Mouse (Mus musculus): Measurements from ENCODE around the gene Apmap.
"Not testable (repeated sequence)": the region's sequence is repeated elsewhere in the genome, so short reads cannot be mapped to it uniquely, and the experiment has no call there.

The Apmap gene

GRCm38 (mm10) chr2:150621698-150622097, 13.3 kb upstream of the Apmap start:
- no peak for DNase-seq (ENCODE audit: low read depth, low spot score)

DNA sequence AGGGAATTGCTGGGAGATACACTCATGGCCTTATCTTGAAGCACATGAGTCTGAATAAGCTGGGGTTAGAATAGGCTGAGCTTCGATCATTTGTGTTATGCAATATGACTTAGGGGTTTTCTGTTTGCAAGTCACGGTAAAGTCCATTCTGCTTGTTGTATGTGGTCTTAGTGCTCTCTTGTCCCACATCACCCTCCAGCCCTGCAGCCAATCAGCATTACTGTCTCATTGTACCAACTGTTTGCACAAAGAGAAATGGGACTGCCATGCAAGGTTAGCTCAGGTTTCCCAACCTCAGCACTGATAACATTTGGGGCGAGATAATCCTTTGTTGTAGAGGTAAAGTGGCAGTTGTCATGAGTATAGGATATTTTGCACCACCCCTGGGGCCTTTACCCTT, 1.7 kb upstream of the Apmap start:
- DNase-seq (ENCODE audit: low read depth, low spot score), result no peak

DNA sequence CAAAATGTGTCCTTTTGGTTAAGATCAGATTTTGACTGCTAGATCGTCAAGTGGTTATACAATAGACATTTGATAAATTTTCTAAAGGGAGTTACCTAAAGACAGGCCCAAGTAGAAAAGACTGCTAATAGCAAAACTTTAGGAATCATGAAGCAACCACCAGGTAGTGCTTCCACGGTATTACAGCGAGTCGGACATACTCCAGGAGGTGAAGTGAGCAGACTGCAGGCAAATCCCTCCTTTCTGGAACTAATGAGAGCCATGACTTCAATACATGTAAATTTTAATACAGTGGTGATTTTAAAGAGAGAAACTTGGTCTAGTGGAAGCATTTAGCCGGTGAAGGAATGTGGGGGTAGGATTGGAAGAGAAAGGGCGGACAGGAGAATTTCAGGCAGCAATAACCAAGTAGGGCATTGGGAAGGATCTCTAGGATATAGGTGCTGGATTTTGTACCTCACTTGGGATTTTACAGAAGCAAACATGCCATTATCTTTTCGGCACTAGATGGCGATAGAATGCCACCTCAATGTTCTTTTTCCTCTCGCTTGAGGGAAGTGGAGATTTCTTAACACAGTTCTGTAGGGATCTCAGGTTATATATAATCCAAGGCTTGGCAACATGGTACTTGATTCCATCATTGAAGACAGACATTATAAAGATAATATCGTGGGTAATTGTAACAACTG, 649 bp upstream of the Apmap start:
- DNase-seq (ENCODE audit: low read depth, low spot score), result peak; percentile 83

DNA sequence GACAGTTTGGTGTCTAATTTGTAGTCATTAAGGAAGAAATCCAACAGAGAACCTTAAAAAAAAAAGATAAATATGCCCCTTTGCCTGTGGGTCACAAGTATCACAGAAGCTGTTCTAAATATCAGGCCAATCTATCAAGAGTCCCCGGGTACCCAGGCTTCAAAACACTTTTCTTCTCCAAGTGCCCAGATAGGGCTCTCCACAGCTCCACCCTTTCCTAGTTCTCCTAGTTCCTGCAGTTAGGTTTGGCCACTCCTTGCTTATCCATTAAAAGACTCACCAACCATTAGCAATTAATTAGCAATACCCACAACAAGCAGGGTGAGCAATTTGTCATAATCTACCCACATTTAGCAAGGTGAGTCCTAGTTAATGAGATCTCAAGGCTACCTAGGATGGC, 1.3 kb downstream of the Apmap start:
- DNase-seq (ENCODE audit: low read depth, low spot score), result no peak

DNA sequence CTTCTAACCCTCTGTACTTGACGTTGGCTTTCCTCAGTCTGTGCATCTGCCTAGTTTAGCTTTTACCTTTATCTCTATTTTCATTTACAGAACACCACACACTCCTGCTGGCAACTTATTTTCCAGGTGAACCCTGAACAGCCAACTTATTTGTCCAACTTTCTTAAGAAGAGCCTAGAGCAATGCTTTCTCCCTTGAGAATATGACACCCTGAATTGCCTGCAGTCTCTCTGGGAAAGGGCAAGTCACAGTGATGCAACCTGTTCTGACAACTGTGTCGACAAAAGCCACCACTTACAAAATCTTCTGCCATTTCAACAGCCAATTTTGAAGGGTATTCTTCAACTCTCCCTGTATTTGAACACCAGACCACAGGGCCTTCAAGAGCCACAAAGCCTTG, 3.6 kb downstream of the Apmap start:
- DNase-seq (ENCODE audit: low read depth, low spot score), result no peak

- no peak for DNase-seq (ENCODE audit: low read depth, low spot score)
Observed at GRCm38 (mm10) chr2:150602166-150602565, 6.2 kb downstream of the Apmap start.

- no peak for DNase-seq (ENCODE audit: low read depth, low spot score)
Observed at GRCm38 (mm10) chr2:150600263-150600662, 8.1 kb downstream of the Apmap start.

DNA sequence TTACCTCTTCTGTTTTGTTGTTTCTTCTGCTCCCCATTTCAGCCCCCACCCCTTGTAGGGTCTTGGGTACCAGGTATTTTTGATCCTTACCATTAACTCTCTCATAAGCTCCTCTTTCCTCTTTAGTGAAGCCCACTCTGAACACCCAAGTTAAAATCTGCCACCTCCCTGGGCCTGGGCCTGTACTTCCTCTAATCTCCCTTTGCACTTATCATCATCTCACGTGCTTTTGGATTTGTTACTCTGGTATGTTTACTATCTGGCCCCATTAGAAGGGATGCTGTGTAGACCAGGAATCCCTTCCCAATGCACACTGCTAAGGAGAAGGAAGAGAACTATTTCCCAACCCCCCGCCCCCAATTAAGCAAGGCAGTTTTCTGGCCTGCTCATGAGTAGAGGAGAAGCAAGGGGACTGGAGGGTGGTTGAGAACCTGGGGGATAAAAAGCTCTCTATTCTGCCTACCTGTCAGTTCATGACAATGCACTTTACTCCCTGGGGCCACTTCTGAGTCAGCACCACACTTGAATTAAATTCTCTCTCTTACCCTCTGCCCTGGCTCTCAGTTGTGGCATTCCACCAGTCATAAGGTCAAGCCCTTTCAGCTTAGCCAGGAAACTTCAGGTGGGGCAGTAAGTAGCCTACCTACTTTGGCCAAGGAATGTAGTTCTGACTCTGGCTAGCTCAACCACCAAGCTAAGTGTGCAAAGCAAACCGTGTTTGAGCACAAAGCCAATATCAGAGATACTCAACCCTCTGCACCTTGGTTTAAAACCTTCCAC, 12.8 kb downstream of the Apmap start:
- no peak for DNase-seq (ENCODE audit: low read depth, low spot score)

- no peak for DNase-seq (ENCODE audit: low read depth, low spot score)
Observed at GRCm38 (mm10) chr2:150589076-150589475, 19.3 kb downstream of the Apmap start.

GRCm38 (mm10) chr2:150579628-150580027, 28.7 kb downstream of the Apmap start:
- no peak for DNase-seq (ENCODE audit: low read depth, low spot score)

DNA sequence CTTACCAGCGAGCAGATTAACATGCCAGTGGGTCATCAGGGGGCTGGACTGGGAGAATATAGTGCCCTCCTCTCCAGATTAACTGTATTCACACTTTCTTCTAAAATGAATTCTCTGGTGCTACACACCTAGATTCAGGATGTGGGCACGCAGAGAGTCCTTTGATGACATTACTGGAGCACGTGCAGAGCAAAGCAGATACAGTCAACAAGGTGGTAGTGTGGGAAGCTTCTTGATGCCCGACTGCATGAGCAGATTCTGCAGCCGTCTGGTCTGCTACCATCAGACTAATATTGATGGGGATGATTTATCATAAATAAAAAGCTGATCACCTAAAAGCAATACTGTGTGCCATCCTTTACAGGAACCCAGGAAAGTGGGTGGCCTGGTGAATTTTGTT, 29.8 kb downstream of the Apmap start:
- peak; percentile 74 for DNase-seq (ENCODE audit: low read depth, low spot score)

GRCm38 (mm10) chr2:150576256-150576655, 32.1 kb downstream of the Apmap start:
- DNase-seq (ENCODE audit: low read depth, low spot score), result no peak

- no peak for DNase-seq (ENCODE audit: low read depth, low spot score)
Observed at GRCm38 (mm10) chr2:150572463-150572862, 35.9 kb downstream of the Apmap start.

DNA sequence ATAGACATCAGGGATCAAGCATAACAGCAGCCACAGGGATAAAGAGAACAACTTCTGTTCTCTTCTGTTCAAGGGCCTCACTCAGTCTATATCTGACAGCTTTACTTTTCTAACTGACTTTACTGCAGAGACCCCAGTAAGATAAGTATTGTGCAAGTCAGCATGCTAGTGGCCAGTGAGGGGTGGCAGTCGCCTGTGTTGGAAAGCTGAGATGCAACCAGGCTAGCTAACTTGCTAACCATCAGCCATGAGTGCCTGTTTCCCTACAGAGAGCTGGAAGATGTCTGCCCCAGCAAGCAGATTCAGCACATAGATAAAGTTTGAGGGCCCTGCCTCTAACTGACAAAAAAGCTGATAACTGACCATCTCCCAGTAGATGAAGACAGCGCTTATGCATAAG, 37.6 kb downstream of the Apmap start:
- DNase-seq (ENCODE audit: low read depth, low spot score), result no peak

- peak; percentile 78 for DNase-seq (ENCODE audit: low read depth, low spot score)
Observed at GRCm38 (mm10) chr2:150569847-150570590, 38.3 kb downstream of the Apmap start, which contains the start of gene Cst7. Gene Cst7 (plus strand): TSS chr2:150570415.

DNA sequence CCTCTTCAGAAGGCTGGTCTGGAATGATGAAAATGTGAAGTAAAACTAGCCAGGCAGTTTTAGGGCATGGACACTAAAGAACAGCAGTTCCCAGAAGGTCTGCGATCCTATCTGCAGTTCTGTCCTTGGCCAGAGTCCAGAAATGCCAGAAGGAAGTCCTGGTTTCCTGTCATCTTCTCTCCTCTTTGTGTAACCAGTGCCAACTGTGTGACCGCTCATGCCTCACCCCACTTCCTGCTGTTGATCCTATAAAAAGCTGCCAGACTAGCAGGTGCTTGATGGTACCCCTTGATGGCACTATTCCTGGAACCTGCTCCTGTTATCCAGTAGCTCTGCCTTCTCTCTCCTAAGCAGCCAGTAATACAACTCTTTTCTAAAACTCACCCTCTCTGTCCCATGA, 41.3 kb downstream of the Apmap start:
- DNase-seq (ENCODE audit: low read depth, low spot score), result no peak

GRCm38 (mm10) chr2:150558568-150558967, 49.8 kb downstream of the Apmap start:
- peak; percentile 81 for DNase-seq (ENCODE audit: low read depth, low spot score)

GRCm38 (mm10) chr2:150549576-150549975, 58.8 kb downstream of the Apmap start:
- DNase-seq (ENCODE audit: low read depth, low spot score), result not testable (repeated sequence)
